Mouse (Mus musculus): ENCODE measurements at regions not wholly inside any gene's neighbourhood (a gene's known extent, or its start where the extent isn't known, plus 50 kb on each side); places are given as distances from the start of the nearest gene placed in this dataset.

- DNase-seq (ENCODE audit: low spot score) (no peak), ATAC-seq (replicated peaks; ENCODE audit: insufficient number of reproducible peaks, low FRiP score, low TSS enrichment, low read depth) (no peak)
- H3K9ac ChIP-seq (replicated peaks; ENCODE audit: low read length) = no peak overlapping the region
- H3K4me2 ChIP-seq (ENCODE audit: low read depth, low read length) = no peak overlapping the region
- no peaks in the 10 kb centered on the region for H3K27me3 ChIP-seq (ENCODE audit: control insufficient read depth, insufficient read depth, low read length)
- H3K27ac ChIP-seq (replicated peaks; ENCODE audit: low read depth, low read length) = no peak overlapping the region
- WGBS = 98% methylated on average over 4 of the region's 4 CpGs
- no peaks in the 10 kb centered on the region for H3K9me3 ChIP-seq (replicated peaks; ENCODE audit: control insufficient read depth, low read length)
- H3K4me1 ChIP-seq (ENCODE audit: control insufficient read depth, insufficient read depth, low read length) = no peaks in the 10 kb centered on the region
- no peak overlapping the region for H3K4me3 ChIP-seq (ENCODE audit: low read depth, low read length)
- H3K36me3 ChIP-seq (replicated peaks; ENCODE audit: control insufficient read depth, insufficient read depth, low read depth, low read length) = no peaks in the 10 kb centered on the region
Observed at GRCm38 (mm10) chr16:29706996-29707395, 127.9 kb downstream of the Opa1 start.

- ATAC-seq (replicated peaks; ENCODE audit: insufficient number of reproducible peaks, low FRiP score, low TSS enrichment, low read depth) = no peak
- 90% methylated on average over 11 of the region's 11 CpGs for WGBS
- no peaks in the 10 kb centered on the region for H3K27me3 ChIP-seq (ENCODE audit: control insufficient read depth, insufficient read depth, low read length)
Observed at GRCm38 (mm10) chr16:29707656-29708055, 128.5 kb downstream of the Opa1 start.

GRCm38 (mm10) chr16:29709072-29709471, 129.9 kb downstream of the Opa1 start:
- DNase-seq (ENCODE audit: low spot score) = no peak
- 89% methylated on average over 4 of the region's 4 CpGs for WGBS
- H3K4me3 ChIP-seq (ENCODE audit: low read depth, low read length) = no peak overlapping the region

More at GRCm38 (mm10) chr16:29707656-29708055, 128.5 kb downstream of the Opa1 start:
- Histone ChIP-seq H3K9ac (replicated peaks; ENCODE audit: low read length) (no peak overlapping the region), H3K9me3 (replicated peaks; ENCODE audit: control insufficient read depth, low read length) (no peaks in the 10 kb centered on the region), H3K36me3 (replicated peaks; ENCODE audit: control insufficient read depth, insufficient read depth, low read depth, low read length) (no peaks in the 10 kb centered on the region), H3K4me2 (ENCODE audit: low read depth, low read length) (no peak overlapping the region), H3K4me3 (ENCODE audit: low read depth, low read length) (no peak overlapping the region), H3K4me1 (ENCODE audit: control insufficient read depth, insufficient read depth, low read length) (no peaks in the 10 kb centered on the region), H3K27ac (replicated peaks; ENCODE audit: low read depth, low read length) (no peak overlapping the region)
- DNase-seq (ENCODE audit: low spot score) = no peak

GRCm38 (mm10) chr16:29711386-29711785, 132.3 kb downstream of the Opa1 start:
- Histone ChIP-seq H3K4me2 (ENCODE audit: low read depth, low read length) (no peak overlapping the region), H3K4me3 (ENCODE audit: low read depth, low read length) (no peak overlapping the region), H3K27me3 (ENCODE audit: control insufficient read depth, insufficient read depth, low read length) (no peaks in the 10 kb centered on the region), H3K9ac (replicated peaks; ENCODE audit: low read length) (no peak overlapping the region), H3K9me3 (replicated peaks; ENCODE audit: control insufficient read depth, low read length) (no peaks in the 10 kb centered on the region), H3K27ac (replicated peaks; ENCODE audit: low read depth, low read length) (no peak overlapping the region), H3K36me3 (replicated peaks; ENCODE audit: control insufficient read depth, insufficient read depth, low read depth, low read length) (no peaks in the 10 kb centered on the region), H3K4me1 (ENCODE audit: control insufficient read depth, insufficient read depth, low read length) (no peaks in the 10 kb centered on the region)
- ATAC-seq (replicated peaks; ENCODE audit: insufficient number of reproducible peaks, low FRiP score, low TSS enrichment, low read depth) (no peak), DNase-seq (ENCODE audit: low spot score) (no peak)

More at GRCm38 (mm10) chr16:29709072-29709471, 129.9 kb downstream of the Opa1 start:
- Histone ChIP-seq H3K4me1 (ENCODE audit: control insufficient read depth, insufficient read depth, low read length) (no peaks in the 10 kb centered on the region), H3K4me2 (ENCODE audit: low read depth, low read length) (no peak overlapping the region), H3K36me3 (replicated peaks; ENCODE audit: control insufficient read depth, insufficient read depth, low read depth, low read length) (no peaks in the 10 kb centered on the region), H3K9me3 (replicated peaks; ENCODE audit: control insufficient read depth, low read length) (no peaks in the 10 kb centered on the region), H3K27me3 (ENCODE audit: control insufficient read depth, insufficient read depth, low read length) (no peaks in the 10 kb centered on the region), H3K27ac (replicated peaks; ENCODE audit: low read depth, low read length) (no peak overlapping the region), H3K9ac (replicated peaks; ENCODE audit: low read length) (no peak overlapping the region)
- no peak for ATAC-seq (replicated peaks; ENCODE audit: insufficient number of reproducible peaks, low FRiP score, low TSS enrichment, low read depth)

- Histone ChIP-seq H3K4me3 (ENCODE audit: low read depth, low read length) (no peak overlapping the region), H3K9me3 (replicated peaks; ENCODE audit: control insufficient read depth, low read length) (no peaks in the 10 kb centered on the region), H3K27me3 (ENCODE audit: control insufficient read depth, insufficient read depth, low read length) (no peaks in the 10 kb centered on the region), H3K27ac (replicated peaks; ENCODE audit: low read depth, low read length) (no peak overlapping the region), H3K4me1 (ENCODE audit: control insufficient read depth, insufficient read depth, low read length) (no peaks in the 10 kb centered on the region), H3K9ac (replicated peaks; ENCODE audit: low read length) (no peak overlapping the region), H3K36me3 (replicated peaks; ENCODE audit: control insufficient read depth, insufficient read depth, low read depth, low read length) (no peaks in the 10 kb centered on the region), H3K4me2 (ENCODE audit: low read depth, low read length) (no peak overlapping the region)
- ATAC-seq (replicated peaks; ENCODE audit: insufficient number of reproducible peaks, low FRiP score, low TSS enrichment, low read depth) (no peak), DNase-seq (ENCODE audit: low spot score) (no peak)
- WGBS = 87% methylated on average over 12 of the region's 12 CpGs
Observed at GRCm38 (mm10) chr16:29711912-29712681, 133.0 kb downstream of the Opa1 start.

- Histone ChIP-seq H3K27me3 (ENCODE audit: control insufficient read depth, insufficient read depth, low read length) (no peaks in the 10 kb centered on the region), H3K4me2 (ENCODE audit: low read depth, low read length) (no peak overlapping the region), H3K9me3 (replicated peaks; ENCODE audit: control insufficient read depth, low read length) (no peaks in the 10 kb centered on the region), H3K27ac (replicated peaks; ENCODE audit: low read depth, low read length) (no peak overlapping the region), H3K9ac (replicated peaks; ENCODE audit: low read length) (no peak overlapping the region), H3K4me3 (ENCODE audit: low read depth, low read length) (no peak overlapping the region), H3K4me1 (ENCODE audit: control insufficient read depth, insufficient read depth, low read length) (peaks cover 7% of the 10 kb centered on the region; the same call in 1 of the 2 replicates), H3K36me3 (replicated peaks; ENCODE audit: control insufficient read depth, insufficient read depth, low read depth, low read length) (no peaks in the 10 kb centered on the region)
- ATAC-seq (replicated peaks; ENCODE audit: insufficient number of reproducible peaks, low FRiP score, low TSS enrichment, low read depth) (0 out of 2 replicates have a peak, but pooled peaks have one; percentile 24), DNase-seq (ENCODE audit: low spot score) (no peak)
- 70% methylated on average over 10 of the region's 10 CpGs for WGBS
Observed at GRCm38 (mm10) chr16:29714612-29715127, 135.5 kb downstream of the Opa1 start.

GRCm38 (mm10) chr16:29718965-29719364, 139.8 kb downstream of the Opa1 start:
- 20% methylated on average over 10 of the region's 10 CpGs for WGBS
- Histone ChIP-seq H3K36me3 (replicated peaks; ENCODE audit: control insufficient read depth, insufficient read depth, low read depth, low read length) (no peaks in the 10 kb centered on the region), H3K27ac (replicated peaks; ENCODE audit: low read depth, low read length) (0 out of 2 replicates have a peak overlapping the region, but pooled peaks have one; percentile 43), H3K4me3 (ENCODE audit: low read depth, low read length) (no peak overlapping the region), H3K27me3 (ENCODE audit: control insufficient read depth, insufficient read depth, low read length) (no peaks in the 10 kb centered on the region; the same call in 1 of the 2 replicates), H3K4me2 (ENCODE audit: low read depth, low read length) (no peak overlapping the region), H3K9ac (replicated peaks; ENCODE audit: low read length) (no peak overlapping the region), H3K4me1 (ENCODE audit: control insufficient read depth, insufficient read depth, low read length) (peaks cover 10% of the 10 kb centered on the region; the same call in 1 of the 2 replicates), H3K9me3 (replicated peaks; ENCODE audit: control insufficient read depth, low read length) (no peaks in the 10 kb centered on the region)
- ATAC-seq (replicated peaks; ENCODE audit: insufficient number of reproducible peaks, low FRiP score, low TSS enrichment, low read depth) (0 out of 2 replicates have a peak, but pooled peaks have one; percentile 36), DNase-seq (ENCODE audit: low spot score) (peak; percentile 79)
